Mouse (Mus musculus) cerebellum, adult 2 months (tissue): ENCODE measurements around the gene Cort.

Source experiments
- CTCF ChIP-seq: fragments of 200-500 bp; IDR thresholded peaks from 2 replicates; pipeline ENCODE4 v1.5.1; 2011; ENCODE audit warnings: low read depth, mild to moderate bottlenecking, control low read depth, low read length, moderate library complexity, borderline replicate concordance; ENCODE audit not compliant: insufficient read depth
- POLR2A ChIP-seq: fragments of 200-500 bp; IDR thresholded peaks from 2 replicates; pipeline ENCODE4 v1.6.1; 2011; ENCODE audit warnings: low read length, control low read depth, borderline replicate concordance; ENCODE audit not compliant: insufficient read depth

- TF ChIP-seq CTCF = no peak
- no peak for TF ChIP-seq POLR2A
These were observed 4.6 kb upstream of the Cort start for GRCm38 (mm10) chr4:149131021-149131752.
